26 mouse cellular contexts compared by ENCODE assay signal in the genomic region with DNA sequence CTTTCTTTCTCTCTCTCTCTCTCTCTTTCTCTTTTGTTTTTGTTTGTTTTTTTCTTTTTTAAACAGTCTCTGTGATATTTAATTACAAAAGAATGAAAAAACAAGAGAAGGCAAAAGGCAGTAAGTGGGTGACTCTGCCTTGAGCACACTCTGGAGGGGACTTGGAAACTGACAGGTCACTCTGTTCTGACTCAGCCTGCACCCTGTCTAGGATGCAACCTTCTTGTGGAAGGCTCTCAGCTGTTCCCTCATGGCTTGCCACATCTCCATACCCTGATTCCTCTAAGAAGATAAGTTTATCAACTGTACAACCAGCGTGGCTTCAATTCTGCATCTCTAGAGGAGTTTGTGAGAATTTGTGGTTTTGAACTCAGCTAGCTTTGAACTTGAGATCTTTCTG. TPM values are rescaled to one million over a fixed set of nuclear protein-coding genes. Genes with fewer than 3 reads are reported as not detected.
"Had no signal": no experiment of that assay in that cellular context is flagged by ENCODE, and none has a peak within 500 bp of the region (broad histone marks: within the 10 kb centered on the region; RNA-seq: fewer than 3 reads in every experiment).

No protein-coding gene starts in this region.

- ATAC-seq: inflammation-experienced regulatory T-cells, adult 6 months; intestine, embryonic 16.5 days; liver, embryonic 12.5 days; midbrain, embryonic 13.5 days; midbrain, embryonic 16.5 days had no signal

- H3K9ac ChIP-seq: limb, embryonic 13.5 days; liver, embryonic 12.5 days; midbrain, embryonic 13.5 days; neural tube, embryonic 13.5 days had no signal

- H3K27me3 ChIP-seq: limb, embryonic 13.5 days; liver, embryonic 12.5 days; megakaryocyte, embryonic 14.5 days; midbrain, embryonic 13.5 days; neural tube, embryonic 13.5 days had no signal

- DNase-seq: kidney, adult 18-20 months; kidney, adult 9 months; kidney, postnatal 25 days; layer of hippocampus, adult 9-11 months; liver; thymus, adult 18-20 months; thymus, postnatal 36 days had no signal

- H3K36me3 ChIP-seq: limb, embryonic 10.5 days; limb, embryonic 13.5 days had no signal

- H3K27ac ChIP-seq: layer of hippocampus, adult 2 months; limb, embryonic 10.5 days; limb, embryonic 13.5 days; liver, embryonic 12.5 days; midbrain, embryonic 10.5 days; midbrain, embryonic 13.5 days; neural tube, embryonic 13.5 days had no signal

- H3K9me3 ChIP-seq: limb, embryonic 10.5 days; limb, embryonic 13.5 days; liver, embryonic 12.5 days; megakaryocyte, embryonic 14.5 days; midbrain, embryonic 10.5 days; midbrain, embryonic 13.5 days; neural tube, embryonic 13.5 days had no signal

- H3K4me2 ChIP-seq: limb, embryonic 13.5 days; liver, embryonic 12.5 days; midbrain, embryonic 13.5 days; neural tube, embryonic 13.5 days had no signal

- H3K4me3 ChIP-seq: layer of hippocampus, adult 2 months; limb, embryonic 10.5 days; limb, embryonic 13.5 days; liver, embryonic 12.5 days; megakaryocyte, embryonic 14.5 days; midbrain, embryonic 10.5 days; midbrain, embryonic 13.5 days; myocyte; neural tube, embryonic 13.5 days had no signal

RNA-seq across cellular contexts. Expression of gene 4930404H24Rik, which starts 25.2 kb away (rescaled TPM):
- polyA plus RNA-seq: inflammation-experienced regulatory T-cells, adult 6 months; intestine, embryonic 16.5 days; kidney, embryonic 16.5 days; large intestine, adult 2 months; limb, embryonic 10.5 days; limb, embryonic 13.5 days; liver, embryonic 12.5 days; liver, embryonic 16.5 days; midbrain, embryonic 10.5 days; midbrain, embryonic 13.5 days; midbrain, embryonic 16.5 days; myocyte; neural tube, embryonic 13.5 days; small intestine, adult 2 months; spleen, adult 2 months; stomach, embryonic 16.5 days; urinary bladder, adult 2 months had no signal
